Mouse (Mus musculus): ENCODE measurements at regions not wholly inside any gene's neighbourhood (a gene's known extent, or its start where the extent isn't known, plus 50 kb on each side); places are given as distances from the start of the nearest gene placed in this dataset.

DNA sequence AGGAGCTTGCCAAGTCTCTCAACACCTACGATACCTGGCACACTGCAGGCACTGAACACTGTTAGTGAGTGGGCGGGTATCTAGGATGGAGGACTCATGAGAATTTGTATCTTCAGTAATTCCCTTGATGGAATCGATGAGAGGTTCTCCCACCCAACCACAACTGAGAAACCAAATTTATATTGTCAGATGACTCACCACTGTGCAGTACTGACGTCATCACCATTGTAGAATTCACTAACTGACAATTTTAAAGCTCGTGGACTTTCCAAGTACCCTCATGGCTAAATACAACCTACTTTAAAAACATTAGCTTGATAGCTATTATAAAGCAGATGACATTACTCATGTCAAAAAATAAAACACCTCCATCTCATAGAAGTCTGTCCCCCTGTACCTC is 128.4 kb upstream of the Mtap start:
- TF ChIP-seq CTCF (IDR thresholded peaks at IDR 0.05; ENCODE audit: borderline replicate concordance, insufficient read depth, low read length): no peak
- TF ChIP-seq POLR2A (IDR thresholded peaks at IDR 0.05; ENCODE audit: low read depth, low read length): no peak

Measured in embryonic fibroblast, embryonic 13.5 days (primary cell).